In the genomic region with DNA sequence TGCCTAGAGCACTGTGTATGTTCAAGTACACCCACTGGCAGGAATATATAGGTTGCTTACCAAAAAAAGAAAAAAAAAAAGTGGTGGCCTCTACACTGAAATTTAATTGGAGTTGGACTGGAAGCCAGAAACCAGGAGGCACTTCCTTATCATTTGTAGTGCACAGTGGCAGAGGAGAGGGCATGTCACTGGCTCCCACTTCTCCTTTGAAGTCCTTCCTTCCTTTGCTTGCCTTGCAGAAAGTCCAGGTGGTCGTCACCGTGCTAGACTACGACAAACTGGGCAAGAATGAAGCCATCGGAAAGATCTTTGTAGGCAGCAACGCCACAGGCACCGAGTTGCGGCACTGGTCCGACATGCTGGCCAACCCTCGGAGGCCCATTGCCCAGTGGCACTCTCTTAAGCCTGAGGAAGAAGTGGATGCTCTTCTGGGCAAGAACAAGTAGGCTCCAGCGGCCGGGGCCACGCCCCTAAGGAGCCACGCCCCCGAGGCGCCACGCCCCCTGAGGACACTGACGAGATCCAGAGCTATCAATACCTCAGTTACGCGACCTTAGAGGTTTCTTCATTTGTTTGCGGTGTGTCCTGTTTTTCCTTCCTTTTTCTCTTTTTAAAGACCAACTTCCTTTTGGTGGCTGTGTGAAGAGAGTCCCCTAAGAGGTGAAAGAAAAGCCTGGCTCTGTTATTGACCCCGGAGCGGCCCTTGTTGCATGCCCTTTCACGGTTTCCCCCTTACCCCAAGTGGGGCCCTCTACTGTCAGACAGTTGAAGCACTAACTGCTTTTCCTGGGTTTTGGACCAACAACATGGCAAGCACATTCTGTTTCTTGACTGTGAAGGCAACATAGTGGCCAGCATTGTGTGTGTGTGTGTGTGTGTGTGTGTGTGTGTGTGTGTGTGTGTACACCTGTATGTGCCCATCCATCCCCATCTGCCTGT, we compare ENCODE assay signal across 9 mouse cellular contexts.
A peak's percentile ranks its signal among the peaks of the same experiment; 100 is the strongest.
DNase-seq lines count a peak whose midpoint lies in the region; ATAC-seq and TF ChIP-seq lines count a peak whose summit lies in the region.
"Had no signal": no experiment of that assay in that cellular context is flagged by ENCODE, and none has a peak within 500 bp of the region (broad histone marks: within the 10 kb centered on the region; RNA-seq: fewer than 3 reads in every experiment).

No protein-coding gene starts in this region.

- no peaks in the 10 kb centered on the region for H3K9me3 ChIP-seq in embryonic facial prominence, embryonic 13.5 days
- H3K9me3 ChIP-seq: embryonic facial prominence, embryonic 15.5 days had no signal

- no peak overlapping the region for H3K4me3 ChIP-seq in embryonic facial prominence, embryonic 13.5 days
- no peak overlapping the region for H3K4me3 ChIP-seq in kidney, adult 2 months (ENCODE audit: insufficient read depth, low read depth, low read length)
- H3K4me3 ChIP-seq: embryonic facial prominence, embryonic 15.5 days had no signal

- no peak for ATAC-seq in embryonic facial prominence, embryonic 13.5 days (ENCODE audit: insufficient number of reproducible peaks, insufficient read depth, low FRiP score, low TSS enrichment, low read depth)

- H3K4me2 ChIP-seq in embryonic facial prominence, embryonic 13.5 days = peak overlapping the region; percentile 27
- H3K4me2 ChIP-seq: embryonic facial prominence, embryonic 15.5 days had no signal

- no peak overlapping the region for H3K27ac ChIP-seq in embryonic facial prominence, embryonic 13.5 days
- H3K27ac ChIP-seq in kidney, adult 2 months (ENCODE audit: insufficient read depth, low read depth, low read length) = no peak overlapping the region
- H3K27ac ChIP-seq: embryonic facial prominence, embryonic 15.5 days had no signal

- H3K36me3 ChIP-seq in embryonic facial prominence, embryonic 13.5 days = no peaks in the 10 kb centered on the region
- no peaks in the 10 kb centered on the region for H3K36me3 ChIP-seq in kidney, adult 2 months (ENCODE audit: control insufficient read depth, insufficient read depth, low read length)
- H3K36me3 ChIP-seq: embryonic facial prominence, embryonic 15.5 days had no signal

- H3K27me3 ChIP-seq in embryonic facial prominence, embryonic 13.5 days = peaks cover 5% of the 10 kb centered on the region; the same call in 1 of the 2 replicates
- H3K27me3 ChIP-seq in kidney, adult 2 months (replicated peaks; ENCODE audit: control insufficient read depth, insufficient read depth, low read length) = no peaks in the 10 kb centered on the region
- H3K27me3 ChIP-seq: embryonic facial prominence, embryonic 15.5 days had no signal

- H3K4me1 ChIP-seq in embryonic facial prominence, embryonic 13.5 days = peaks cover 32% of the 10 kb centered on the region
- H3K4me1 ChIP-seq in kidney, adult 2 months (ENCODE audit: control insufficient read depth, insufficient read depth, low read length) = no peaks in the 10 kb centered on the region

- no peak overlapping the region for H3K9ac ChIP-seq in embryonic facial prominence, embryonic 13.5 days
- H3K9ac ChIP-seq: embryonic facial prominence, embryonic 15.5 days had no signal

- 17% methylated on average over 23 of the region's 23 CpGs for WGBS in embryonic facial prominence, embryonic 13.5 days
- 35% methylated on average over 23 of the region's 23 CpGs for WGBS in kidney, adult 2 months

- TF ChIP-seq CTCF in kidney, adult 2 months (conservative IDR thresholded peaks at IDR 0.05; ENCODE audit: insufficient read depth, insufficient read length, low read depth, low read length) = no peak

- no peak for TF ChIP-seq POLR2A in kidney, adult 2 months (IDR thresholded peaks at IDR 0.05; ENCODE audit: low read depth, low read length)

- DNase-seq in urinary bladder, postnatal 14 days (ENCODE audit: low spot score) = peak; percentile 58
- DNase-seq in urinary bladder, adult 18-20 months (ENCODE audit: low spot score in 2 of 2) = no peak
- DNase-seq in kidney, adult 2 months = peak; percentile 35
- DNase-seq in lung, postnatal 25 days (ENCODE audit: low spot score) = peak; percentile 53
- DNase-seq in spleen, postnatal 4 days (ENCODE audit: low spot score in 2 of 2) = peak; percentile 89 to 92
- DNase-seq in layer of hippocampus, postnatal 25 days (ENCODE audit: extremely low spot score in 1 of 2, low spot score in 1 of 2) = no peak
- DNase-seq in layer of hippocampus, adult 8-10 months (ENCODE audit: low spot score in 2 of 2) = no peak

Comparison
In these comparisons a context has a peak if more than half of its experiments do, and no peak if none do; other contexts are left out.
1. DNase-seq: peak in urinary bladder, postnatal 14 days (single experiment), kidney, adult 2 months (single experiment), lung, postnatal 25 days (single experiment) and spleen, postnatal 4 days (2 of 2); none in urinary bladder, adult 18-20 months (0 of 2), layer of hippocampus, postnatal 25 days (0 of 2) and layer of hippocampus, adult 8-10 months (0 of 2).